Mouse (Mus musculus): Measurements from ENCODE around the gene Rpp25l.
"Not testable (repeated sequence)": the region's sequence is repeated elsewhere in the genome, so short reads cannot be mapped to it uniquely, and the experiment has no call there.

Rpp25l gene

GRCm38 (mm10) chr4:41713197-41714067, at the start of gene Rpp25l:
TSS of gene Rpp25l (minus strand) at chr4:41713534.
- peak; percentile 84 for DNase-seq

- DNase-seq, result not testable (repeated sequence)
Observed at GRCm38 (mm10) chr4:41762688-41763114, 49.4 kb upstream of the Rpp25l start.

- no peak for DNase-seq
Observed at GRCm38 (mm10) chr4:41762099-41762687, 48.9 kb upstream of the Rpp25l start.

- DNase-seq, result no peak
Observed at GRCm38 (mm10) chr4:41761680-41762079, 48.3 kb upstream of the Rpp25l start.

- no peak for DNase-seq
Observed at GRCm38 (mm10) chr4:41760911-41761310, 47.6 kb upstream of the Rpp25l start.

- no peak for DNase-seq
Observed at GRCm38 (mm10) chr4:41760288-41760721, 47.0 kb upstream of the Rpp25l start.

- DNase-seq, result no peak
Observed at GRCm38 (mm10) chr4:41759656-41760287, 46.4 kb upstream of the Rpp25l start.

GRCm38 (mm10) chr4:41759206-41759605, 45.9 kb upstream of the Rpp25l start:
- no peak for DNase-seq

- no peak for DNase-seq
Observed at GRCm38 (mm10) chr4:41758701-41759100, 45.4 kb upstream of the Rpp25l start.

GRCm38 (mm10) chr4:41758021-41758420, 44.7 kb upstream of the Rpp25l start:
- no peak for DNase-seq

- DNase-seq, result no peak
Observed at GRCm38 (mm10) chr4:41757321-41757720, 44.0 kb upstream of the Rpp25l start.

- DNase-seq, result no peak
Observed at GRCm38 (mm10) chr4:41756440-41756839, 43.1 kb upstream of the Rpp25l start.

GRCm38 (mm10) chr4:41755338-41756305, 42.3 kb upstream of the Rpp25l start, which contains the start of gene Sigmar1:
TSS of gene Sigmar1 (minus strand) at chr4:41756157.
- peak; percentile 80 for DNase-seq

- DNase-seq, result no peak
Observed at GRCm38 (mm10) chr4:41754797-41755337, 41.5 kb upstream of the Rpp25l start, which contains the start of gene Galt. TSS of gene Galt (plus strand) at chr4:41755228.

- no peak for DNase-seq
Observed at GRCm38 (mm10) chr4:41745021-41745420, 31.7 kb upstream of the Rpp25l start.

- DNase-seq, result no peak
Observed at GRCm38 (mm10) chr4:41744131-41744530, 30.8 kb upstream of the Rpp25l start.

GRCm38 (mm10) chr4:41741158-41741560, 27.8 kb upstream of the Rpp25l start:
- DNase-seq, result peak; percentile 93

GRCm38 (mm10) chr4:41740380-41741157, 27.2 kb upstream of the Rpp25l start:
- DNase-seq, result peak; percentile 80

- no peak for DNase-seq
Observed at GRCm38 (mm10) chr4:41739260-41739659, 25.9 kb upstream of the Rpp25l start.

GRCm38 (mm10) chr4:41738256-41738603, 24.9 kb upstream of the Rpp25l start:
- no peak for DNase-seq

- DNase-seq, result peak; percentile 72
Observed at GRCm38 (mm10) chr4:41737602-41738255, 24.4 kb upstream of the Rpp25l start.
